Mouse (Mus musculus) bone marrow, adult 2 months (tissue): Measurements from ENCODE around the gene Nfx1. TPM values are rescaled to one million over a fixed set of nuclear protein-coding genes. Genes with fewer than 3 reads are reported as not detected.

Source experiments
- H3K27ac ChIP-seq: fragments of 200-500 bp; 2 replicates; pipeline ENCODE4 v1.5.1; 2012; ENCODE audit warnings: low read depth, mild to moderate bottlenecking, control low read depth, inconsistent platforms, low read length; ENCODE audit not compliant: control insufficient read depth, poor library complexity, insufficient read depth
- H3K4me1 ChIP-seq: fragments of 200-500 bp; 2 replicates; pipeline ENCODE4 v1.6.1; 2011; ENCODE audit warnings: low read length; ENCODE audit not compliant: control insufficient read depth, insufficient read depth
- H3K4me3 ChIP-seq: fragments of 200-500 bp; replicated peaks from 2 replicates; pipeline ENCODE3; 2011; ENCODE audit warnings: mild to moderate bottlenecking, low read depth, low read length, control low read depth; ENCODE audit not compliant: control insufficient read depth
- CTCF ChIP-seq: fragments of 200-500 bp; IDR thresholded peaks from 2 replicates; pipeline ENCODE4 v1.5.1; 2011; ENCODE audit warnings: low read length, control low read depth; ENCODE audit not compliant: control insufficient read depth, insufficient read depth
- POLR2A ChIP-seq: fragments of 200-500 bp; IDR thresholded peaks from 2 replicates; pipeline ENCODE4 v1.6.1; 2011; ENCODE audit warnings: low read depth, mild to moderate bottlenecking, control low read depth, low read length, borderline replicate concordance; ENCODE audit not compliant: control insufficient read depth
- WGBS: fragments of 180-500 bp; shearing (Covaris S2); methylation state at CpG from one replicate; pipeline ENCODE4 v1.1.7; 2018; 5-methylcytosine and 5-hydroxymethylcytosine counted together
- polyA plus RNA-seq: library from polyadenylated mRNA; stranded (reverse); fragments of >200 nt; gene quantifications from 2 replicates; pipeline ENCODE4 v1.2.4, GENCODE M21; 2011; ENCODE audit warnings: low replicate concordance; ENCODE audit not compliant: missing spikeins, insufficient read depth, insufficient read length

Nfx1 gene
- polyA plus RNA-seq, 1 experiment, result 46.1 TPM

- H3K27ac ChIP-seq, result no peak overlapping the region
- WGBS, result 71% methylated on average over 13 of the region's 13 CpGs
- no peak for TF ChIP-seq CTCF
- TF ChIP-seq POLR2A, result no peak
Measured at GRCm38 (mm10) chr4:41055111-41055510, 84.4 kb downstream of the Nfx1 start.

GRCm38 (mm10) chr4:41056253-41056652 lies 85.5 kb downstream of the Nfx1 start:
- TF ChIP-seq POLR2A (no peak), CTCF (no peak)
- Histone ChIP-seq H3K27ac (no peak overlapping the region), H3K4me3 (no peak overlapping the region), H3K4me1 (no peaks in the 10 kb centered on the region)
- 91% methylated on average over 1 of the region's 1 CpGs for WGBS

More at GRCm38 (mm10) chr4:41055111-41055510, 84.4 kb downstream of the Nfx1 start:
- Histone ChIP-seq H3K4me1 (0 out of 2 replicates have a peak, but pooled peaks cover 1% of the 10 kb centered on the region), H3K4me3 (no peak overlapping the region)

DNA sequence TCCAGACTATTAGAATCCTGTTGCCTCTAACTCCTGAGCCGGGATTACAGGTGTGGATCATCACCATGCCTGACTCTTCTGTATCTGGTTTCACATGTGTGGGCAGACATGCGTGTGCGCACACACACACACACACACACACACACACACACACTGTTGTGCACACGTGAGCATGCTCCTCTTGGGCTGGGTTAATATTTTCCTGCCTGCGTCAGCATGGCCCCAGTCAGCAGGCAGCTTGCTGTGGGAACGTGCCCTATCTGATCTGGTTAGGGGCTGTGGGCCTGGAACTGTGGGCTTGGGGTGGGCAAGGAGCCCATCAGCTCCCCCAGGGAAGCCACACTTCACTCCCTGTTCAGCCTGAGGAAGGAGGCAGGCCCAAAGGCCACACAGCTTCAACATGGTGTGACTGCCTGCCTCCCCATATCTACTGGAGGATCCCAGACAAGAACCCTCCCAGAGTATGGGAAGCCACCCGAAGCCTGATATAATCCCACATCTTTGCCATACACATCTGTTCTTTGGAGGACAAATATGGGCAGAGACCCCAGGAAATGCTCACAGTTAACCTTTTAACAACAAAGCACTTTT lies 86.1 kb downstream of the Nfx1 start:
- no peaks in the 10 kb centered on the region for H3K4me1 ChIP-seq
- 83% methylated on average over 7 of the region's 7 CpGs for WGBS
- TF ChIP-seq POLR2A (no peak), CTCF (no peak)
- no peak overlapping the region for H3K27ac ChIP-seq
- no peak overlapping the region for H3K4me3 ChIP-seq

DNA sequence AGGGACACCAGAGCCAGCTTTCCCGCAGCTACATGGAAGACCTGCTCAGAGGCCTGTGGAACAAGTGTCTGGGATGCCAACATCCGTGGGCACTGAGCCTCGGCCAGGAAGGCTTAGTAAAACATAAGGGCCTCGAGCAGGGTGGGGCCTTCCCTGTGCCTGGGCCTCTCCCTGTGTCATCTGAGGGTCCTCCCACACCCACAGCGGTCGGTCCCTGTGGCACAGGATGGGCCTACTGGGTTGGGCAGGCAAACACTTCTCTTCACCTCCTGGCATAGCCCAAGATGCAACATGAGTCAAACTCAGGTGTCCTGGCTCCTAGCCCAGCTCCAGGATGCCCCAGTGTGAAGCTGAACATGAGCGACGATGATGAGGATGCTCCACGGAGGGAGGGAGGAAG lies 86.7 kb downstream of the Nfx1 start:
- 79% methylated on average over 8 of the region's 9 CpGs for WGBS
- Histone ChIP-seq H3K27ac (no peak overlapping the region), H3K4me3 (no peak overlapping the region), H3K4me1 (no peaks in the 10 kb centered on the region)
- TF ChIP-seq CTCF, result no peak
- no peak for TF ChIP-seq POLR2A

DNA sequence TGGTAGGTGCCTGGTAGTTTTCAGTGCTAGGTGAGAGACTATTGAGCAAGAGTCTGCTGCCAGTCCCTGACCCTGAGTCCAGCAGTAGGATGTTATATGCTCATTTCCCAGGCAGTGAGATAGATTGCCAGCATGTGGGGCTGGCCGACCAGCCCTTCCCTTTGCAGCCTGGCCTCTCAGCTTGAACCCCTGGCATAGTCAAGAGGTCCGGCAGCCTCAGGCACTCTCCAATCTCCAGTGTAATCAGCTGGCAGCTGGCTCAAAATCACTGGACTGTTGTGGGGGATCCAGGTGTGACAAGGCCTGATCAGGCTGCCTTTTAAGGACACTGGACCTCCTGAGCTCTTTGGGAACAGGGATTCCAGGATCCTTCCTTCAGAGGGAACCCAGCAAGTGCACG lies 92.6 kb downstream of the Nfx1 start:
- WGBS, result 74% methylated on average over 3 of the region's 3 CpGs
- Histone ChIP-seq H3K27ac (no peak overlapping the region), H3K4me1 (no peaks in the 10 kb centered on the region), H3K4me3 (no peak overlapping the region)
- TF ChIP-seq POLR2A (no peak), CTCF (no peak)

DNA sequence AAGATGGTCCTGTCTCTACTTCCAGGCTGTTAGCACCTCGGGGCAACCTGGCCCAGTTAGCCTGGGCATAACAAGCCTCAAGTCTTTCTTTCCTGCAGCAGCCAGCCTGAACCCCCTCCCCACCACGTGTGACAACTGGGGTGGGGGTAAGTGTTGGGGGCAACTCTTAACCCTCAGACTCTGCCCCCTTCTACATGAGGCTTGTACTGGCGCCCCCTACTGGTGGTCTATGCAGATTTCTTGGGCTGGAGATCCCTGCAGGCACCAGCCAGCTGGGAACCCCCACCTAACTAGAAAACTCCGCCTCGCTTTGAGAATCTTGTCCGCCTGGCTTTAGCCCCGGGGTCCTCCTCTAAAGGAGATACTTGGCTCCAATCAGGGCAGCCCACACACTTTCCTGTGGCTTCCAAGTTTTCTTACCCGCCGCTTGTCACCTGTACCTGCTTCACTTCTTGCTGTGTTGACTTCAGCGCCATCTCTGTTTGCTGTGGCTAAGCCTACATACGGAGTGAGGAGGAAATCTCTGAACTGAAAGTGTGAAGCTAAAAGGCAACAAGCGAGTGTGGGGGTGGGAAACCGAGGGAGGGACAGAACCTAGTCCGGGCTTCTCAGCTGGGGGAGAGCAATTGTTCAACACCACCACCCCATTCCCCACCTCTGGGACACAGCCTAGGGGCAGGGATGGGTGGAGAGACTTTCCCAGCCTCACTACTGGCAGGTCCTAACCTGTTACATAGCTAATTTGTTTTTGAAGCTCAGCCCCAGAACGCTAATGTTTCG lies 93.4 kb downstream of the Nfx1 start:
- WGBS, result 25% methylated on average over 16 of the region's 16 CpGs
- Histone ChIP-seq H3K27ac (no peak overlapping the region), H3K4me3 (no peak overlapping the region), H3K4me1 (no peaks in the 10 kb centered on the region)
- TF ChIP-seq CTCF, result peak; percentile 47; the same call in 1 of the 2 replicates
- TF ChIP-seq POLR2A, result no peak

- Histone ChIP-seq H3K4me3 (no peak overlapping the region), H3K27ac (no peak overlapping the region), H3K4me1 (no peaks in the 10 kb centered on the region)
- WGBS, result 79% methylated on average over 4 of the region's 4 CpGs
- TF ChIP-seq CTCF (no peak), POLR2A (no peak)
Measured at GRCm38 (mm10) chr4:41065196-41065595, 94.5 kb downstream of the Nfx1 start.

DNA sequence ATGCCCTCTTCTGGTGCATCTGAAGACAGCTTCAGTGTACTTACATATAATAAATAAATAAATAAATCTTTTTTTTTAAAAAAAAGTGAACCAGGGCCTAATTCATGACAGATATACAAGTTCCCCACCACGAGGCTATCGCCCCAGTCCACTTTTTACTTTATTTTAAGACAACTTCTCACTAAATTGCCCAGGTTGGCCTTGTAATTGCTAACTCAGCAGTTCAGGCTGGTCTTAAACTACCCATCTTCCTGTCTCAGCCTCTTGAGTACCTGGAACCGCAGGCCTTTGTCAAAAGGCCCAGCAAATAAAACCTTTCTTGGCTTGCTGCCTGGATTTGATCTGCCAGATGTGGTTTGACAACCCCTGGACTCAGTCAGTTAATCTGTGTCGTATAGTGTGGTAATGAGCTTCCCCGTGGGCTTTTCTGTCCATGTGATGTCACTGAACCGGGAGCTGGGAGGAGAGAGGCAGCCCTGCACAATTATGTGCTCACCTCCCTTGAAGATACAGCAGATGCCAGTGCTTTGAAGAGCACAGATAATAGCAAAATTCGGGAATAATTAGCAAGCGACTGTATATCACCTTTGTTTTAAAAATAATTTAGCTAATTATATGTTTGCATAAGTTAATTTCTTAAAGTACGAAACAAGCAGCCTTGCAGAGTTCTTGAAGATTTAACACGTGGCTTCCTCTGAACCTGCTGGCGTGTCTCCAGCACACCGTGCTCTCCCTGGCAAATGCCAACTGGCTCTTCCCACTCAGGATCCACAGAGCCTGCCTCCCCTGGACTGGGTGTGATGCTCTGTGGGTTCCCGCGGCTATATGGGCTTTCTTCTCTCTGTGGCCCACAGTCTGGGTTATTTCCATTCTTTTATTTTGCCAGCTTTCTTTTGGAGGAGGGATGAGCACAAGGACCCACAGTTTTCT lies 101.1 kb downstream of the Nfx1 start:
- H3K4me1 ChIP-seq, result no peaks in the 10 kb centered on the region
- no peak overlapping the region for H3K4me3 ChIP-seq
- no peak overlapping the region for H3K27ac ChIP-seq
- TF ChIP-seq CTCF, result no peak
- TF ChIP-seq POLR2A, result no peak
- 74% methylated on average over 14 of the region's 14 CpGs for WGBS
